Mouse (Mus musculus) cerebellum, postnatal 36 days (tissue): ENCODE results near the gene Zswim9.
"Not testable (repeated sequence)": the region's sequence is repeated elsewhere in the genome, so short reads cannot be mapped to it uniquely, and the experiment has no call there.

Source experiments
- DNase-seq, 2 experiments: peaks; one replicate each; pipeline ENCODE4 v3.0.0; 2021 to 2022; ENCODE audit warnings: mixed read lengths in 2 of 2

The Zswim9 gene

DNA sequence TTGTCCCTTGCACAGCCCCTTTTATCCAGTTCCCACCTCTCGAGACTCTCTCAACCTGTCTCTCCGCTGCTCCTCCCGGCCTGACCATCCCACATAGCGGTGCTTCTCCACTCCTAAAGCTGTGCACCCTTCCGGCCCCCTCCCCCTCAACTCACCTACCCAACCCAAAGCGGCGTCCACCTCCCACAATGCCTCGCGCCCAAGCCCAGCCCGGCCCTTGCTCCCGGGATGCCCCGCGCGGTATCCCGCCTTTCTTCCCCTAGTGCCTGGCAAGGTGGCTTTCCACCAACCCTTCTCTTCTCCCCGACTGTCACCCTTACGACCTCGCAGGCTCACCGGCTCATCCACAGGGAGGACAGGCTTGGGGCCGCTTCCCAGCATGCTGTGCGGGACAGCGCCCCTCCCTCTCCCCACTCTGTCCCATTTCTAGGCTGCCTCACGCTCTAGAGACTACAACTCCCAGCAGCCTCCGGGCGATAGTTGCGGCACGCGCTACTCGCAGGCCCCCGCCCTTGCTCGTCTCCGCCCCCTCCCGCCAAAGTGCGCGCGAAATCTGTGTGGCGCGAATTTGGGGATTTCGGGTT lies at the start of gene Zswim9:
TSS of gene Zswim9 (minus strand) at position 414 of the 584 bp plus-strand sequence.
- DNase-seq, result peak; percentile 90 to 91

DNA sequence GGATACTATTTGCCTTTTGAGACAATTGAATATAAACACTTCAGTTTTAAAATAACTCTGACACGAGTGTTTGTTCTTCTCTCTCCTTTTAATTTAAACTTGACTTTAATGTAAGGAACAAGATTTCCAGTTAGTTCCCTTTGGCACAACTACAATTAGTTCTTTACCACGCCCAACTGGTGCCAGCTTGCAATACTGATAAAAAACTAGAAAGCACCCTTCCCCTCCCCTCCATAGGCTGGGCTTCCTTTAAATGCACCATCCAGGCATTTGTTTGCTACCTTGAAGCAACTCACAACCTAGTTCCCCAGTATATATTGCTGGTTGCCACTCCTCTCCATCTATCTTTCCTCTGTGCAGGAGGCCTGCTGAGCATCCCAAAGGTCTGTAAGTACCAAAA lies 45.8 kb upstream of the Zswim9 start, which contains the start of gene Pla2g4c:
TSS of gene Pla2g4c (plus strand) at position 340 of the 400 bp plus-strand sequence.
- no peak for DNase-seq

DNA sequence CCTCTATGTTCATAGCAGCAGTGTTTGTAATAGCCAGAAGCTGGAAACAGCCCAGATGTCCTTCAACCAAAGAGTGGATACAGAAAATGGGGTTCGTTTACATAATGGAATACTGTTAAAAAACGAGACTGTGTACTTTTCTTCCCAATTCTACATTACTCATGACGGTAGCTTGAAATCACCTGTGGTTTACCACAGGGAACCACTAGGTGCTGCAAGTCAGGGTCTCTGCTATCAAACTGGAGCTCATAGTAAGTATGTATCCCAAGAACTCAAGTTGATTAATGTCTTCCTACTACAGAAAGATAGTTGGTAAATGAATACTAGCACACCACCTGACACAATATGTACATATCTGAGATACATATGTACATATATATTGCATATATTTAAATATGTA lies 42.9 kb upstream of the Zswim9 start:
- no peak for DNase-seq

DNA sequence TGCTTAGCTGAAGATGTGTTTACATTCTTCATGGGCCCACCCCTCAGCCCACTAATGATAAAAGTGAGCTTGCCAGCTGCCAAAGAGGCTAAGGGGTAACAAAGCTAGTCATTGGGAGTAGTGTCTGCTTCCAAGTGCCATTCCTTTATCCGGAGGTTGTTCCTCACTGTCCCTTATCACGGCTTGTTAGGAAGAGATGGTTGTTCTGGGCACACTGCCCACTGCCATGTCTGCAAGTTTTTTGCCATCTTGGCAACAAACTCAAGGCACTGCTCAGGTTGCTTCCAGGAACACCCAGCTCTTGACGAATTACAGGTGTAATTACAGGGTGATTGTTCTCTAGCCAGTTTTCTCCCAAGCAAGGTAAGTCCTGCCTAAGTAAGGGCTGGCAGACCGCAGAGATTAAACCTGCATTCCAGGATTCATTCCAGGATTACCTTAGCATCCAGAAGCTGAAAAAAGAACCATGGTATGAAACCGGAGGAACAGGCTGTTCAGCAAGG lies 35.6 kb upstream of the Zswim9 start:
- no peak for DNase-seq

DNA sequence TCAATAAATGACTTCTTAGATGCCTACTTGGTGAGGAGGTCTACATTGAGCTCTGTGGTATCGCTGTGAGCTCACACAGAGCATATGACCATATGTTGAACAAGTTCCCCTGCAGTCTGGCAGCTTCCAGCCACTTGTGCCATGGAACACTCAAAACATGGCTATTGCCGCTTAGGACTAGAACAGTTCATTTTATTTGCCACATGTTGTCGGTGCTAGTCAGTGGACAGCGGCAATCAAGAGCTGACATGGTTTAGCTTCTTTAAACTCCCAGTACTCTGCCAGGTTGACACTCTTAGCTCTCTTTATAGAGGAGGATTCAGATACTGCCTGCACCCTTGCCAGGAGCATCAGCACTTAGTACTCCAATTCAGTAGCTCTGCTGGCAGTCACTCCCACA lies 32.9 kb upstream of the Zswim9 start:
- no peak for DNase-seq

DNA sequence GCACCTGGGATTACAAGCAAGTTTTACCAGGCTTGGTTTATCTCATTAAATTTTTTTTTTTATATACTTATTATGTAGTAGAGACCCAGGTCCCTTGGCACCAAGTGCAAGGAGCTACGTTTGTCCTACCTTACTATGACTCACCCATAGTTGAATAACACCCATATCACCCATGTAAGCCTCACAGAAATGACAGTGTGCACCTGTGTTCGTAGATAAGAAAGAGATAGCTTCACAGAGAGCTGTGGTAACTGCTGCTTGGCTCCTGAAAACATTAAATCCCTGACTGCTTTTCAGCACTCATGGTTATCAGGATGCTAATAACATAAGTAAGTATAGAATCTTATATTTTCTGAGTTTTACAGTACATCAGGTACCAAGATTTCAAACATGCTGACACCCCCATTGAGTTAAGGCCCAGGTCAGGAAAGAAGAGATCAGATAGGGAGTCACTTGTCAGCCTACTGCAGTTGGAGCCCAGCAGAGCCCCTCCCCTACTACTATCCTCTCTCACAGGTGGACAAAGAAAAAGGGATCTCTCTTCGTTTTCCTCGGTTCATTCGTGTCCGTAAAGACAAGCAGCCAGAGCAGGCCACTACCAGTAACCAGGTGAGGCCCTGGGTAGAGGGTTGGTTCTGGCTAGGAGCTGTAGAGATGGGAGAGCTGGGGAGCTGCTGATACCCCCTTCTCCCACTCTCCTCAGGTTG lies 32.1 kb upstream of the Zswim9 start:
- DNase-seq, result no peak

DNA sequence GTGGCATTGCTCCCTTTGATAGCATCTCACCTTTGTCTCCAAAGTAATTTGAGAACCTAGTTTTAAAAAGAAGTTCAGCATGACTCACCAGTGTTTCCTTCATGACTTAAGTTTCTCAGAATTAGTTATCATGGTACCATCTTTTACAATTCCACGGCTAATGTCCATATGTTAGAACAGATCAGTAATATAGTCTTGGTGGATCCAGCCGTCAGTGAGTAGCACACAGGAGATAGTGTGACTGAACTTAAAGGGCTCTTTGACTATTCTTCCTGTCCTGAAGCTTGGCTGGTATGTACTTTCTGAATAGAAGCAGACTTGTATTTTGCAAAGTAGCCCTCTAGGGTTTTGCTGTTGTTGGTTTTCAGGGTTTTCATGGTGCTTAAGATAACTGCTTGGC lies 30.9 kb upstream of the Zswim9 start:
- DNase-seq, result no peak

DNA sequence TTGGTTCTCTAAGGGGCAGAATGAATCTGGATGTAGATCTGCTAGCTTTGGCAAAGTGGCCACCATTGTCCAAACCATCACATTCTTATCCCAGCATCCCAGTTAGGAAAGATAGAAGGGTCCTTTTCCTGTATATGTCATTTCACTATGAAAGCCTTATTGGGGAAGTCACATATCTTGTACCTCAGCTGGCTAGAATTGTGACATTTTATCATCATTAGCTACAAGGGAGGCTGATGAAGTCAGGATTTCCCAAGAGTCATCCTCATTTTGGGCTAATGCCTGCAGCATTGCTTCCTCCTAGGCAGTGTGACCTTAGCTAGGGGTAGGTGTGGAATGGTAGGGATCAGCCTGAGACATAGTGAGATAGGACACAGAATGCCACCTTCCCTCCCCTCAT lies 24.9 kb upstream of the Zswim9 start:
- no peak for DNase-seq

DNA sequence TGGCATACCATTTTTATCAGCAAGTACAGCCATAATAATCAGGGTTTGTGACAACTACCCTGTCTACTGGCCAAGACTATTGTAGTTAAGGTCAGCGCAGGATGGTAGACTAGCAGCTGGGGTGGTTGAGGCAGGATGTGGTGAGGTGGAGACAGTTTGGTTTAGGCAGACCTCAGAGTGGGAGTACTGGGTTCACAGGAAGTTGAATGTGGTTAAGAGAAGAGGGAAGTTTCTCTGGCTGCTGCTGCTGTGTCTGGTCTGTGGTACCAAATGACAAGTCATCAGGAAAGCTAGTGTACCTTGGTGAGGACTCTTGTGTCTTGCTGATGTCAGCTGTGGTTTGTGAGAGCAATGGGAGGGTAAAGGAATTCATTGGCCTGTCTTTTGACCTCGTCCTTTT lies 24.3 kb upstream of the Zswim9 start:
- no peak for DNase-seq

DNA sequence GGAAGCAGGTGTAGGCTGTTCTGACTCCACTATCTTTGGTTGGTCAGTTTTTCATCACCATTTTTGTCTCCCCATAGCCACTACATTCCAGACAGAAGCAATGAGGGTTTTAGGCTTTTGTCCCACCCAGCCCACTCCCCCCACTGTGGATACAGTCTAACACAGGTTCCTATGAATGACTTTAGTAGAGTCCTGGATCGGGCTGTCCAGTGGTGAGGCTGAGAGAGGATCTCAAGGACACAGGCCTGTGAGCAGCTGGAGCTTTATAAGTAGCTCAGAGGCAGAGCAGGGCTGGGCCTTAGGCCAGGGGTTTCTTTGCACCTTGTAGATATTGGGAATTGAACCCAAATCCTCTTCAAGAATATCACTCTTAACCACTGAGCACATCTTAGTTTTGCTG lies 23.1 kb upstream of the Zswim9 start:
- DNase-seq, result no peak

DNA sequence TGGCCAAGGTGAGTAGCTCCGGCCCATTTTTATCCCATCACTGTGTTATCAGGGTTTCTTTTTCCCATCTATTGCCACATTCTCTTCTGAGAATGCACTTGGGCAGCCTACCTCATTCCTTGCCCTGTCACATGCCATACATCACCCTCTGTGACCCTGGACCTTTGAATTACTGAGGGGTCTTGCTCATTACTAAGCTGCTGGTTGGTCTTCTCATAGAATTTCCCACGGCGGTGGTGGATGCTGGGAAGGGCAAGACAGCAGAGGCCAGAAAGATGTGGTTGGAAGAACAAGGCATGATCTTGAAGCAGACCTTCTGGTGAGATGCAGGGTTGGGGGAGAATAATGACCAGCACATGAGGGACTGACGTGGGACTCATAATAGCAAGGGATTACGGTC lies 20.3 kb upstream of the Zswim9 start:
- DNase-seq, result no peak

DNA sequence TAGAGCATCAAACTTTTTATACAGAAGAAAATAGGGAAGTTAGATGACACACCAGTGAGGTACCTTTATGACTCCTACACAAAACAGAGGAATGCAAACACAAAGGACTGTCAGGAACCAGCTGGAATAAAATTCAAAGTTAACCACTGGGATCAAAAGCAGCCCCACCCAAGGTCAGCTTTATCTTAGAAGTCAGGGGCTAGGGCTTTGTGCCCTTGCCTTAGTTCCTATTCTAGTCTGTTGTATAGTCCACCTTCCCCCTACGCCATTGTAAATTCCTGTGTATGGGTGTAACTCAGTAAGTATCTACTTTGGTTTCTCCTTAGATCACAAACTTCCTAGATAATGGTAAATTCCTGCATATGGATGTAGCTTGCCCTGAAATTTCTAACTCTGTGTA lies 19.1 kb upstream of the Zswim9 start:
- no peak for DNase-seq

DNA sequence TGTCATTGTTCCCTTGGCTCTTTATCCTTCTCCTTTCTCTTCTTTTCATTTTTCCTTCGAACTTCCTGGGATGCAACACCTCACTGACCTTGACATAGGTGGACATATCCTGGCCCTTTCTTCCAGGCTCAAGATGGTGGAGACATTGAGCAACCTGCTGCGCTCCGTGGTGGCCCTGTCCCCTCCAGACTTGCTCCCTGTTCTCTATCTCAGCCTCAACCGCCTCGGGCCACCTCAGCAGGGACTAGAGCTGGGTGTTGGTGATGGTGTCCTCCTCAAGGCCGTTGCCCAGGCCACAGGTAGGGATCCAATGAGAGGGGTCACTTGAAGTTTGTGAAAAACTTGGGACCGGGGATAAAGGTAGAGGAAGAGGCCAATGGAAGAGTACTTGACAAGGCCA lies 16.7 kb upstream of the Zswim9 start:
- no peak for DNase-seq

DNA sequence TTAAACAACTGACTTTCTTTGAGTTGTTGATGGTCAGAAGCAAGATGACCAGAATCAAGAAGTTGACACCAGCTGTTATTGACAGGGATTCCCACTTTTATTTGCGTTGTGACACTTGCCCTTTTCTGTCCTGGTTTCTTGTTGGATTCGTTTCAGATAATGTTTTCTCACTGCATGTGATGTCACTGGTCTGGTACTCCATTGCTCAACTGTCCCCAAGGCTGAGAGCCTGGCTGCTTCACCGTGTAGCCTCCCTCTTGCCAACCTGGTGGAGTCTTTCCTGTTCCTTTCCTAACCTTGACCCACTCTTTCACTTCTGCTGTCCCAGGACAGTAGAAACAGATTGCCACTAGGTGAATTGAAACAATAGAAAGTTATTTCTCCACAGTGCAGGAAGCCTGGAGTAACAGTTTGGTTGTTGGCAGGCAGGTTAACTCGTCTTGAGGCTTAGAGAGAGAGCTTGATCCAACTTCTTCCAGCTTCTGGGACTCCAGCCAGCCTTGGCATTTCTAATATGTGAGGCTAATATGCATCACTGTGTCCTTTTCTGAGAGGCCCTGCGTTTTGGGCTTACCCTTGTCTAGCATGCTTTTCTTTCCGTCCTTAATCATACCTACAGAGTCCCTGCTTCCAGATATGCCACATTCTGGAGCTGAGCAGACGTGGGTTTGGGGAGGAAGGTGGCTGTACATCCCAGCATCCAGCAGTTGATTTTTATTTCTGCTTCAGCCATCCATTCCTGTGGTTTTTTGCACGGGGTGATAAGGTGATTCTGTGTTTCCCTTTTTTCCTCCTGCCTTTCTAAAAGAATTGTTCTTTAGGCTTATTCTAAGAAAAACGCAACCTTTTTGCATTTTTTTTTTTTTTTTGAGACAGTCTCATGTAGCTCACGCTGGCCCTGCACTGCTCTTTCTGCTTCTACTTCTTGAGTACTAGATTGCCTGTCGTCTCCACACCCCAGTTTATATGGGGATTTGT lies 15.6 kb upstream of the Zswim9 start:
- no peak for DNase-seq

DNA sequence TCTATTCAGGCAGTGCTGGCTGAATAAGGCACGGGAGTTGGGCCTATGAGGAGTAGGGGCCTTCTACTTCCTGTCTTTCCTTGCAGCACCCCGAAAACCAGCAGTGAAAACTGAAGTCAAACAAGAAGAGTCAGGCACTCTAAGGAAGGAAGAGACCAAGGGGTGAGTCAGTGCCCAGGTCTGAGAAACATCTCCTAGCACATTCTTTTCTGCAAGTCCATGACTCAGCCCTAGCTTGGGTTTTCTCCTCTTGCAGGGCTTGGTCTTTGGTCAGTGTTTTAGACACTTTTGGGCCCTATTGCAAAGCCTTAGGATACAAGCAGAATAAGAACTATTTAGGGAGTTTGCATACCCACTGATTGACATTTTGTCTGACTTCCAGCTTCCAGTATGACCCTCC lies 12.8 kb upstream of the Zswim9 start:
- DNase-seq, result no peak

DNA sequence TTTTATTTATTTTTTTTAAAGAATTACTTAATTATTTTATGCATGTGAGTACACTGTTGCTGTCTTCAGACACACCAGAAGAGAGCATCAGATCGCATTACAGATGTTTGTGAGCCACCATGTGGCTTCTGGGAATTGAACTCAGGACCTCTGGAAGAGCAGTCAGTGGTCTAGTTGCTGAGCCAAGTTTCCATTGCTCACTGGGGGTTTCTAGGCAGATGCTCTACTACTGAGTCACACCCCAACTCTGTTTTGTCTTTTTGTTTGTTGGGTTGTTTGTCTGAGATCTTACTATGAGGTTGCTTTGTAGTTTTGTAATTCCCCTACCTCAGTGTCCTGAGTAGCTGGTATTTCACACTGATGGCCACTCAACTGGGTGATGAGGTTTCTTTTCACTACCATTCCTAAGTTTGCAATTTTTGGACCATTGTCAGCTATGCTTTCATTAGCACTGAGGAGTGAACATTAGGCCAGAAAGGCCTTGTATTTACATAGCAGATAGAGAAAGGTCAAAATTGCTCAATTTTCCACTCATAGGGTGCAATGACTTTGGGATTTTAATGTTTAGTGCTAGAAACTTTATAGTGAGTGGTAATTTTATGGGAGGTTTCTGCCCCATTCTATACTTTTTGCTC lies 11.6 kb upstream of the Zswim9 start:
- DNase-seq, result no peak

DNA sequence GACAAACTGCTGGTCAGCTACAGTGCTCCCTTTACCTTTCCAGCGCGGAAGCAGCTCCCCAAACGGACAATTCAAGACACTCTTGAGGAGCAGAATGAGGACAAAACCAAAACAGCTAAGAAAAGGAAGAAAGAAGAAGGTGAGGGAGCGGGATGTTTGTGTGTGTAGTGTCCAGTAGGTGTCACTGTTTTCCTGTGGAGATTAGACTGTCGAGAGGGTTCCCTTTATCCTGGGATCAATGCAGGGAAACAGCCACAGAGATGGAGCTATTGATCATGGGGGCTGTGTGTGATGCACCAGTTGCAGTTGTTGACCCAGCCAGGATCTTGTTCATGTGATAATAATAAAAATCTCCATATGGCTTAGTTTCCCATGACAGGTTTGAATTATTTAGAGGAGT lies 10.1 kb upstream of the Zswim9 start:
- DNase-seq, result no peak

DNA sequence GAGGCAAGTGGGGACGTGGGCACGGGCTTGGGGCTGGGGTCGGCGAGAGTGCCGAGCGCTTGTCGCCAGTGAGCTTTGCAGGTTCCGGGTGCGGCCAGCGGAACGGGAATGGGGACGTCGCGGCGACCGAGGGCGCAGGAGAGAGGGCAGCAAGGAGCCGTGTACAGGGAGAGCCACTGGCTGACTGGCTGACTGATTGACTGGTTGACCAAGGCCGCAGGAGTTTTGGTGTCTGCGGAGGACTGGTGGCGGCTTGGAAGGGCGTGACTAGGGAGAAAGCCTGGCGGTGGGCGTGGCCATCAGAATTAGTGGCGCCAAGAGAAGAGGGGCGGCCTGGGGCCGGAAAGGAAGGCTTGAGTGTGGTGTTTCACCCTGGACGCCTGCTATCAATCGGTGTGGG lies 436 bp upstream of the Zswim9 start:
- DNase-seq, result not testable (repeated sequence)

DNA sequence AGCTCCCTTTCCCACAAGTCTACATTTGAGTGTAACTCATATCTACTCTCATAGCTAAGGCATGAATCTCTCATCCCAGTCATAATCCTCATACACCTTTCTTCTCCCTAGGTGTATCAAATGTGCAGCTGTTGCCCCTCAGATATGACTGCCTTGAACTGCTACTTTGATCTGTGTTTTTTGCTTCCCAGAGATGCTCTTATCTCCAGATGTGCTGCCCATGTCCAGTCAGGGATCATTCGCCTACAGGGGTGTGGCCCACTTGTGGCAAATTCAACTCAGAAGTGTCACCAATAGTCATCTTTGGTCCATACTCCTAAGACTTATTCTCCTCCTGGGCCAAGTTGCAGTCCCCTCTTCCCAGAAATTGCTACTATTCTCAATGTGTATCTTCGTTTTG lies 688 bp downstream of the Zswim9 start:
- DNase-seq, result no peak

DNA sequence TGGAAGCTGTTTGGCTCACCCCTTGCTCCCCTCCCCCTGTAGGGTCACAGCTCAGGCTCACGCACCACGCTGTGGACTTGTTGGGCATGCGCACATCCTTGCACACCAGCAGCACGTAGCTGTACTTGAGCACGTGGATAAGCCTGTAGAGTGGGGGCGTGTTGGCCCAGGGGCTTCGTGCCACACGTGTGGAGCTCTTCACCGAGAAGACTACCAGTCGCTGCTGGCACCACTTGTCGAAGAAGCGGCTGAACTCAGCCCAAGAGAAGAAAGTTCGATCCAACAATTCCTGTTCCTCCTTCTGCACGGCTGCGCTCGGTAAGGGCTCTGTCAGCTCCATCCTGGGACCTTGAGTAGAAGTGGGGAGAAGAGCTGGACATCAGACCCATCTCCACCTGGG lies 1.4 kb downstream of the Zswim9 start, which contains the start of gene Lig1:
TSS of gene Lig1 (plus strand) at position 203 of the 400 bp plus-strand sequence.
- DNase-seq, result peak; percentile 5 to 6

DNA sequence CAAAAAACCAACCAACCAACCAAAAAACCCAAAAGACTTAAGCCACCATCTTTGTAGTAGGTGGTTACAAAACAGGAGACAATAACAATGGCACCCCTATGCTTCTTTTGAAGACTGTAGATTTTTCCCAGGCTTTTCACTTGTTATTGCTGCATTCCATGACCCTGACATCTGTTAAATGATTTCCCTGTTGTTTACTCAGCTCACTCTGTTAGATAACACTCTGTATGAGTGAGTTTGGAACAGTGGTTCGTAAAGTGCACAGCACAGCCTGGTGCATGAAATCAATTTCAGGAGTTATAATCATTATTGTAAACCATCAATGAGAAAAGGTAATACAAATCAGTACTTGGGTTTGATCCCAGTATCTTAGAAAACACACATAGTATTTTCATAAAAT lies 6.8 kb downstream of the Zswim9 start:
- no peak for DNase-seq

DNA sequence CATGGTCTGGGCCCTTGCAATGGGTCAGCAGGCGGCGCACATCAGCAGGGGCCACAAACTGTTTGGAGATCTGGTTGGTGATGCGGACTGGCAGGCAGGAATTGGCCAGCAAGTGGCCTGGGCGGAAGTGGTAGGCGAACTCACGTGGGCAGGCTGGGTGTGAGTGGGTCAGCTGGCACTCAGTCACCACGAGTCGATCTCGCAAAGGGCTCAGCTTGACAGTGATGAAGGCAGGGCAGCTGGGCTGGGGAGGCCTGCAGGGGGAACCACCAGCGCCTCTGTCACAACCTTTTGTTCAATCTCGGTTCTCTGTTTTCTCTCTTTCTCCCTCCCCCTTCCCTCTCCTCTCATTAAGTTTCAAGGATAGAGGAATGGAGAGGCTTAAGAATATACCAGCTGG lies 9.1 kb downstream of the Zswim9 start:
- no peak for DNase-seq

DNA sequence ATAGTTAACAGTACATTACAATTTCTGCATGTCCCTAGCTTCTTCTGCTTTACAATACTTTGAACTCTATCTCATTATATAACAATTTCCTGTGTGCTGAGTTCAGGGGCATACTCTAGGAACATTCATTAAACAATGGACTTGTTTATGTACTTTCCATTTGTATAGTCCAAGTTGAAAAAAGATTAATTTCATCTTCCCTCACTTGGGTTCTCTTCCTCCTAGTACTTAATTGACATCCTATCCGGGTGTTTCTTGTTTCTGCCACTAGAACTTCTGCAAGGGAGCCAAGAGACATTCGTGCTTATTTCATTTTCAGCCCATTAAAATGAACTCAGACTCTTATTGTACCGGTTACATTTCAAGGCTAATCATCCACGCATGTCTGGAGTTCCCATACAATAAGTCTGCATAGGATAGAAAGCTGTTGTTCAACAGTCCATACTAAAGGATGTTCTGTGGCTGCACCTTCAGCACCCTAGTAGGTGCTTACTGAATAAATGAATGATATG lies 9.7 kb downstream of the Zswim9 start:
- DNase-seq, result no peak
